Mouse (Mus musculus): ENCODE measurements around the gene Fyn. TPM values are rescaled to one million over a fixed set of nuclear protein-coding genes. Genes with fewer than 3 reads are reported as not detected.

Fyn gene
- polyA plus RNA-seq, 1 experiment from 2014 or later: 44.3 TPM

GRCm38 (mm10) chr10:39555289-39555715, 186.6 kb downstream of the Fyn start:
- DNase-seq (ENCODE audit: low spot score, missing footprints) (no peak), ATAC-seq (ENCODE audit: low FRiP score) (no peak)
- H3K9ac ChIP-seq (ENCODE audit: low read length): no peak overlapping the region; the same call in 1 of the 2 replicates
- H3K27me3 ChIP-seq (ENCODE audit: control insufficient read depth, insufficient read depth, low read length): no peaks in the 10 kb centered on the region
- no peaks in the 10 kb centered on the region for H3K36me3 ChIP-seq (ENCODE audit: control insufficient read depth, insufficient read depth, low read length)
- H3K9me3 ChIP-seq (ENCODE audit: control insufficient read depth, low read length): no peaks in the 10 kb centered on the region
- WGBS: 18% methylated on average over 7 of the region's 7 CpGs
- H3K4me1 ChIP-seq (ENCODE audit: control insufficient read depth, insufficient read depth, low read length): peaks cover 47% of the 10 kb centered on the region
- peak overlapping the region; percentile 26; the same call in 1 of the 2 replicates for H3K27ac ChIP-seq (ENCODE audit: low read depth, low read length)
- no peak overlapping the region for H3K4me3 ChIP-seq (ENCODE audit: low read depth, low read length)
- H3K4me2 ChIP-seq: no peak overlapping the region

- ATAC-seq (ENCODE audit: low FRiP score) (no peak), DNase-seq (ENCODE audit: low spot score, missing footprints) (no peak)
- Histone ChIP-seq H3K4me1 (ENCODE audit: control insufficient read depth, insufficient read depth, low read length) (peaks cover 47% of the 10 kb centered on the region), H3K4me3 (ENCODE audit: low read depth, low read length) (no peak overlapping the region), H3K4me2 (no peak overlapping the region), H3K9ac (ENCODE audit: low read length) (no peak overlapping the region), H3K9me3 (ENCODE audit: control insufficient read depth, low read length) (no peaks in the 10 kb centered on the region), H3K36me3 (ENCODE audit: control insufficient read depth, insufficient read depth, low read length) (no peaks in the 10 kb centered on the region), H3K27ac (ENCODE audit: low read depth, low read length) (peak overlapping the region; percentile 26; the same call in 1 of the 2 replicates), H3K27me3 (ENCODE audit: control insufficient read depth, insufficient read depth, low read length) (no peaks in the 10 kb centered on the region)
- WGBS: 52% methylated on average over 5 of the region's 5 CpGs
These were observed 187.1 kb downstream of the Fyn start for GRCm38 (mm10) chr10:39555740-39556139.

DNA sequence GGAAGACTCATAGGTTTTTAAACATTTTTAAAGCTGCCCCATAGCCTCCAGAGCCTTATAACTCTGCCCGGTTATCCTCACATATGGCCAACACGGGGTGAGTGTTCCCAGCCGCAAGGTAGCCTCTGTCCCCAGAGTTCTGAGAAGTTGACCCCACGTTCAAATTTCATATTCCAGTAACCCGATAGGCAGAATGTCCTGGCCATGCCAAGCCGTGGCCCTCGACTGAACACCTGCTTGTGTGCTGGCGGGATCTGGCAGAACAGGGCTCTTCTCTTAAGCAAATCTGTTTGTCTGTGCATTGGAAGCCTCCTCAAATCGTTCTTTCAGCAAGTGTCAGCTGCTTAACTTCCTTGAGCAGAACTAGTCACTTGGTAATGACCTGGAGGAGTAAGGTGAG, 188.7 kb downstream of the Fyn start:
- WGBS: 87% methylated on average over 9 of the region's 9 CpGs
- no peaks in the 10 kb centered on the region for H3K36me3 ChIP-seq (ENCODE audit: control insufficient read depth, insufficient read depth, low read length)
- no peak overlapping the region for H3K27ac ChIP-seq (ENCODE audit: low read depth, low read length)
- H3K4me2 ChIP-seq: no peak overlapping the region
- ATAC-seq (ENCODE audit: low FRiP score): no peak
- H3K4me1 ChIP-seq (ENCODE audit: control insufficient read depth, insufficient read depth, low read length): peaks cover 34% of the 10 kb centered on the region
- no peak overlapping the region for H3K9ac ChIP-seq (ENCODE audit: low read length)
- H3K9me3 ChIP-seq (ENCODE audit: control insufficient read depth, low read length): no peaks in the 10 kb centered on the region
- DNase-seq (ENCODE audit: low spot score, missing footprints): no peak
- no peak overlapping the region for H3K4me3 ChIP-seq (ENCODE audit: low read depth, low read length)
- no peaks in the 10 kb centered on the region for H3K27me3 ChIP-seq (ENCODE audit: control insufficient read depth, insufficient read depth, low read length)

DNA sequence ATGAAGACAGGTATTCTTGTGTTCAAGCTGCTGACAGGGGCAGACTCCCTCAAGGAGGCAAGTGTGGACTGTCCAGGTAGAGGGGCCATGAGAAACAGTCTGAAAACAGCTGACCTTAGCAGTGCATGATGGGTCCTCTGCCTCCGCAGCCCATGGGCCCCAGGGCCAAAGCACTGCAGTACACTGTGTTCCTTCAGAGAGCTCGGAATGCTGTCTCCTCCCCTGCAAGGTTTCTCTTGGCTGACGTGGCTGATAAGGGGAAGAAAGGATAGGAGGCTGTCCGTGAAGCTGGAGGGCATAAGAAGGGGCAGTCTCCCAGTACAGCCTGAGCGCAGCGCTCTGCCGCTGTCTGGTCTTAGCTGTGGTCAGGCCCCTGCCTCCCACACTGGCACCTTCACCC, 189.2 kb downstream of the Fyn start:
- Histone ChIP-seq H3K9ac (ENCODE audit: low read length) (0 out of 2 replicates have a peak overlapping the region, but pooled peaks have one; percentile 21), H3K27ac (ENCODE audit: low read depth, low read length) (no peak overlapping the region), H3K36me3 (ENCODE audit: control insufficient read depth, insufficient read depth, low read length) (no peaks in the 10 kb centered on the region), H3K9me3 (ENCODE audit: control insufficient read depth, low read length) (no peaks in the 10 kb centered on the region), H3K27me3 (ENCODE audit: control insufficient read depth, insufficient read depth, low read length) (no peaks in the 10 kb centered on the region), H3K4me2 (no peak overlapping the region), H3K4me3 (ENCODE audit: low read depth, low read length) (no peak overlapping the region), H3K4me1 (ENCODE audit: control insufficient read depth, insufficient read depth, low read length) (peaks cover 29% of the 10 kb centered on the region)
- DNase-seq (ENCODE audit: low spot score, missing footprints) (no peak), ATAC-seq (ENCODE audit: low FRiP score) (no peak)
- WGBS: 56% methylated on average over 7 of the region's 7 CpGs

- no peak overlapping the region for H3K4me2 ChIP-seq
- H3K27me3 ChIP-seq (ENCODE audit: control insufficient read depth, insufficient read depth, low read length): no peaks in the 10 kb centered on the region
- no peak overlapping the region for H3K4me3 ChIP-seq (ENCODE audit: low read depth, low read length)
- 53% methylated on average over 5 of the region's 5 CpGs for WGBS
- H3K4me1 ChIP-seq (ENCODE audit: control insufficient read depth, insufficient read depth, low read length): peaks cover 28% of the 10 kb centered on the region
- DNase-seq (ENCODE audit: low spot score, missing footprints) (no peak), ATAC-seq (ENCODE audit: low FRiP score) (peak; percentile 20; the same call in 1 of the 2 replicates)
- H3K9me3 ChIP-seq (ENCODE audit: control insufficient read depth, low read length): no peaks in the 10 kb centered on the region
- H3K36me3 ChIP-seq (ENCODE audit: control insufficient read depth, insufficient read depth, low read length): no peaks in the 10 kb centered on the region
- peak overlapping the region; percentile 30; the same call in 1 of the 2 replicates for H3K9ac ChIP-seq (ENCODE audit: low read length)
- peak overlapping the region; percentile 16; the same call in 1 of the 2 replicates for H3K27ac ChIP-seq (ENCODE audit: low read depth, low read length)
These were observed 189.9 kb downstream of the Fyn start for GRCm38 (mm10) chr10:39558492-39559005.

- Histone ChIP-seq H3K27ac (ENCODE audit: low read depth, low read length) (no peak overlapping the region), H3K4me2 (no peak overlapping the region), H3K4me3 (ENCODE audit: low read depth, low read length) (no peak overlapping the region), H3K36me3 (ENCODE audit: control insufficient read depth, insufficient read depth, low read length) (no peaks in the 10 kb centered on the region), H3K4me1 (ENCODE audit: control insufficient read depth, insufficient read depth, low read length) (peaks cover 33% of the 10 kb centered on the region), H3K9ac (ENCODE audit: low read length) (no peak overlapping the region), H3K27me3 (ENCODE audit: control insufficient read depth, insufficient read depth, low read length) (no peaks in the 10 kb centered on the region), H3K9me3 (ENCODE audit: control insufficient read depth, low read length) (no peaks in the 10 kb centered on the region)
- ATAC-seq (ENCODE audit: low FRiP score): no peak
- WGBS: 84% methylated on average over 3 of the region's 3 CpGs
- no peak for DNase-seq (ENCODE audit: low spot score, missing footprints)
These were observed 190.7 kb downstream of the Fyn start for GRCm38 (mm10) chr10:39559321-39559720.

GRCm38 (mm10) chr10:39562383-39562782, 193.7 kb downstream of the Fyn start:
- WGBS: 77% methylated on average over 2 of the region's 2 CpGs
- Histone ChIP-seq H3K4me2 (no peak overlapping the region), H3K27me3 (ENCODE audit: control insufficient read depth, insufficient read depth, low read length) (no peaks in the 10 kb centered on the region), H3K9ac (ENCODE audit: low read length) (no peak overlapping the region), H3K9me3 (ENCODE audit: control insufficient read depth, low read length) (no peaks in the 10 kb centered on the region), H3K36me3 (ENCODE audit: control insufficient read depth, insufficient read depth, low read length) (no peaks in the 10 kb centered on the region), H3K4me1 (ENCODE audit: control insufficient read depth, insufficient read depth, low read length) (peaks cover 25% of the 10 kb centered on the region), H3K27ac (ENCODE audit: low read depth, low read length) (no peak overlapping the region), H3K4me3 (ENCODE audit: low read depth, low read length) (no peak overlapping the region)
- ATAC-seq (ENCODE audit: low FRiP score) (no peak), DNase-seq (ENCODE audit: low spot score, missing footprints) (no peak)

- peaks cover 17% of the 10 kb centered on the region for H3K4me1 ChIP-seq (ENCODE audit: control insufficient read depth, insufficient read depth, low read length)
- H3K9me3 ChIP-seq (ENCODE audit: control insufficient read depth, low read length): no peaks in the 10 kb centered on the region
- no peak overlapping the region for H3K4me2 ChIP-seq
- DNase-seq (ENCODE audit: low spot score, missing footprints): no peak
- peak; percentile 57; the same call in 1 of the 2 replicates for ATAC-seq (ENCODE audit: low FRiP score)
- 50% methylated on average over 24 of the region's 24 CpGs for WGBS
- H3K4me3 ChIP-seq (ENCODE audit: low read depth, low read length): no peak overlapping the region
- no peaks in the 10 kb centered on the region for H3K36me3 ChIP-seq (ENCODE audit: control insufficient read depth, insufficient read depth, low read length)
- peak overlapping the region; percentile 61 for H3K27ac ChIP-seq (ENCODE audit: low read depth, low read length)
- H3K9ac ChIP-seq (ENCODE audit: low read length): peak overlapping the region; percentile 27; the same call in 1 of the 2 replicates
- H3K27me3 ChIP-seq (ENCODE audit: control insufficient read depth, insufficient read depth, low read length): no peaks in the 10 kb centered on the region
These were observed 195.0 kb downstream of the Fyn start for GRCm38 (mm10) chr10:39563552-39564223.

GRCm38 (mm10) chr10:39566901-39567300, 198.2 kb downstream of the Fyn start:
- Histone ChIP-seq H3K36me3 (ENCODE audit: control insufficient read depth, insufficient read depth, low read length) (no peaks in the 10 kb centered on the region), H3K27ac (ENCODE audit: low read depth, low read length) (no peak overlapping the region), H3K9me3 (ENCODE audit: control insufficient read depth, low read length) (no peaks in the 10 kb centered on the region), H3K4me3 (ENCODE audit: low read depth, low read length) (no peak overlapping the region), H3K4me1 (ENCODE audit: control insufficient read depth, insufficient read depth, low read length) (peaks cover 16% of the 10 kb centered on the region), H3K27me3 (ENCODE audit: control insufficient read depth, insufficient read depth, low read length) (no peaks in the 10 kb centered on the region), H3K9ac (ENCODE audit: low read length) (no peak overlapping the region), H3K4me2 (no peak overlapping the region)
- no peak for ATAC-seq (ENCODE audit: low FRiP score)
- DNase-seq (ENCODE audit: low spot score, missing footprints): no peak
- 87% methylated on average over 12 of the region's 12 CpGs for WGBS

Measured in midbrain, embryonic 11.5 days (tissue).